Mouse (Mus musculus) neural tube, embryonic 13.5 days (tissue): ENCODE data around the gene Snrnp35. TPM values are rescaled to one million over a fixed set of nuclear protein-coding genes. Genes with fewer than 3 reads are reported as not detected.

Experiments
- ATAC-seq: fragments of 200-750 bp; cut with Nextera tagmentation; 2 replicates; pipeline ENCODE4 v1.8.0; 2017; ENCODE audit warnings: low read depth, mild to moderate bottlenecking, moderate TSS enrichment, moderate library complexity
- H3K27ac ChIP-seq: fragments of 300-500 bp; sonication (generic); replicated peaks from 2 replicates; pipeline ENCODE4 v1.5.1; 2015; ENCODE audit warnings: moderate library complexity, mild to moderate bottlenecking, inconsistent platforms
- H3K27me3 ChIP-seq: fragments of 300-500 bp; sonication (generic); 2 replicates; pipeline ENCODE4 v1.6.1; 2015; ENCODE audit warnings: mild to moderate bottlenecking, inconsistent platforms
- H3K36me3 ChIP-seq: fragments of 300-500 bp; sonication (generic); 2 replicates; pipeline ENCODE4 v1.6.1; 2015; ENCODE audit warnings: mild to moderate bottlenecking, inconsistent platforms
- H3K4me1 ChIP-seq: fragments of 300-500 bp; sonication (generic); replicated peaks from 2 replicates; pipeline ENCODE4 v1.6.1; 2015; ENCODE audit warnings: inconsistent platforms
- H3K4me2 ChIP-seq: fragments of 300-500 bp; sonication (generic); 2 replicates; pipeline ENCODE4 v1.6.1; 2015; ENCODE audit warnings: inconsistent platforms, mild to moderate bottlenecking, moderate library complexity
- H3K4me3 ChIP-seq: fragments of 300-500 bp; sonication (generic); 2 replicates; pipeline ENCODE4 v1.5.1; 2015; ENCODE audit warnings: mild to moderate bottlenecking, inconsistent platforms
- H3K9ac ChIP-seq: fragments of 300-500 bp; sonication (generic); 2 replicates; pipeline ENCODE4 v1.6.1; 2015; ENCODE audit warnings: moderate library complexity, mild to moderate bottlenecking, inconsistent platforms
- H3K9me3 ChIP-seq: fragments of 300-500 bp; sonication (generic); 2 replicates; pipeline ENCODE4 v1.6.1; 2016; ENCODE audit warnings: inconsistent platforms
- WGBS: fragments of 180-500 bp; shearing (Covaris S2); methylation state at CpG from one replicate; pipeline ENCODE4 v1.1.7; 2015; 5-methylcytosine and 5-hydroxymethylcytosine counted together
- polyA plus RNA-seq: library from polyadenylated mRNA; unstranded; fragments of >200 nt; fragmentation: Nextera tagmentation; extraction: Ambion mirVana; gene quantifications from 2 replicates; pipeline ENCODE4 v1.2.1, GENCODE M21; 2015

Gene Snrnp35
- polyA plus RNA-seq, 1 experiment from 2014 or later, result 27.8 TPM

- peaks cover 8% of the 10 kb centered on the region; the same call in 1 of the 2 replicates for H3K4me1 ChIP-seq
- H3K27me3 ChIP-seq, result no peaks in the 10 kb centered on the region
- no peaks in the 10 kb centered on the region for H3K9me3 ChIP-seq
- no peak overlapping the region for H3K27ac ChIP-seq
- H3K4me2 ChIP-seq, result no peak overlapping the region
- H3K9ac ChIP-seq, result no peak overlapping the region
- no peak for ATAC-seq
- WGBS, result 94% methylated on average over 6 of the region's 6 CpGs
- no peak overlapping the region for H3K4me3 ChIP-seq
- H3K36me3 ChIP-seq, result peaks cover 27% of the 10 kb centered on the region
Observed at GRCm38 (mm10) chr5:124509200-124509599, 26.3 kb downstream of the Snrnp35 start.

DNA sequence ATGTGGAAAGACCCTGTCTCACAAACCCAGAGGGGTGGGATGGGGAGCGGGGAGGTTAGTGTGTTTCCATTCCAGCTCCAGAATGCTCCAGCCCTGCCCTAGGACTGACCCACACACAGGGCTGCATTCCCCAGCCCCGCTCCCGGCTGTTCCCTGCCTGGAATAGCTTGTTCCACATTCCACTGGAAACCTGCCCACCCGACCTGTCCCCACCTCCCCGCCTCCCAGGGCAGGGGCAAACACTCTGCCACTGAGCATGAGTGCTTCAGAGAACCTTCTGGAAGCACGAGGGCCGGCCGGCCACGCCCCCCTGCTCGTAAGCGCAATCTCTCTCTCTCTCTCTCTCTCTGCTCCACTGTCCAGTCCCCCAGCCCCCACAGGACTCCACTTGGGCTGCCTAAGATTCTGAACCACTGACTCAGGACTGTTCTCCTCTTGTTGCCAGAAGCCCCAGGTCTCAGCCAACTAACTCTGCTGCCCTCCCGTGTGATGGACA, 26.9 kb downstream of the Snrnp35 start:
- Histone ChIP-seq H3K4me1 (peaks cover 8% of the 10 kb centered on the region; the same call in 1 of the 2 replicates), H3K27ac (no peak overlapping the region), H3K4me2 (no peak overlapping the region), H3K36me3 (peaks cover 31% of the 10 kb centered on the region), H3K9ac (no peak overlapping the region), H3K9me3 (no peaks in the 10 kb centered on the region), H3K4me3 (no peak overlapping the region), H3K27me3 (no peaks in the 10 kb centered on the region)
- WGBS, result 82% methylated on average over 12 of the region's 12 CpGs
- ATAC-seq, result no peak

GRCm38 (mm10) chr5:124510536-124511050, 27.7 kb downstream of the Snrnp35 start:
- Histone ChIP-seq H3K4me1 (peaks cover 8% of the 10 kb centered on the region; the same call in 1 of the 2 replicates), H3K4me2 (no peak overlapping the region), H3K36me3 (peaks cover 26% of the 10 kb centered on the region), H3K27ac (no peak overlapping the region), H3K9me3 (no peaks in the 10 kb centered on the region), H3K4me3 (no peak overlapping the region), H3K27me3 (no peaks in the 10 kb centered on the region), H3K9ac (no peak overlapping the region)
- ATAC-seq, result no peak
- 93% methylated on average over 10 of the region's 10 CpGs for WGBS

GRCm38 (mm10) chr5:124515789-124516188, 32.9 kb downstream of the Snrnp35 start:
- 83% methylated on average over 5 of the region's 5 CpGs for WGBS
- H3K4me3 ChIP-seq, result no peak overlapping the region
- no peak overlapping the region for H3K27ac ChIP-seq
- H3K27me3 ChIP-seq, result no peaks in the 10 kb centered on the region
- no peaks in the 10 kb centered on the region for H3K9me3 ChIP-seq
- H3K9ac ChIP-seq, result no peak overlapping the region
- no peak overlapping the region for H3K4me2 ChIP-seq
- H3K36me3 ChIP-seq, result peaks cover 38% of the 10 kb centered on the region
- H3K4me1 ChIP-seq, result no peaks in the 10 kb centered on the region
- ATAC-seq, result no peak

DNA sequence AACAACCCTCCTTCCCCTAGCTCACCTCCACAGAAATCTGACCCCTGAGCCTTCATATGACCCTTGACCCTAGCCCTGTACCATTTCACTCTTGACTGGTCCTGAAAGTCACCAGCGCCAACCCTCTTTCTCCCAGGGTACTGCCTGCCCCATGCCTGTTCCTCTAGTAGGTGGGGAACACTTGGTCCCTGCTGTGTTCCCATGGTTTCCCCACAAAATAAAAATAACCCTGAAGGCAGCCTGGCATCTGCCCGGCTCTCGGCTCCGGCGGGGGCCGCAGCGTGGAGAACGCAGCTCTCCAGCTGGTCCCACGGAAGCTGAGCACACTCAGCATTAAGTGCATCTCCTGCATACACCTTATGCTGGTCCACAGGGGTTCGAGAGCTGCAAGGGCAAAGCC, 35.7 kb downstream of the Snrnp35 start:
- Histone ChIP-seq H3K9me3 (no peaks in the 10 kb centered on the region), H3K9ac (no peak overlapping the region; the same call in 1 of the 2 replicates), H3K27me3 (no peaks in the 10 kb centered on the region), H3K27ac (no peak overlapping the region), H3K4me1 (no peaks in the 10 kb centered on the region), H3K4me3 (no peak overlapping the region), H3K4me2 (no peak overlapping the region), H3K36me3 (peaks cover 27% of the 10 kb centered on the region)
- no peak for ATAC-seq
- 59% methylated on average over 10 of the region's 10 CpGs for WGBS

GRCm38 (mm10) chr5:124521588-124521987, 38.7 kb downstream of the Snrnp35 start:
- ATAC-seq, result no peak
- WGBS, result 92% methylated on average over 4 of the region's 4 CpGs
- Histone ChIP-seq H3K4me1 (no peaks in the 10 kb centered on the region), H3K4me2 (no peak overlapping the region), H3K4me3 (no peak overlapping the region), H3K9ac (no peak overlapping the region), H3K27me3 (no peaks in the 10 kb centered on the region), H3K27ac (no peak overlapping the region), H3K36me3 (peaks cover 20% of the 10 kb centered on the region), H3K9me3 (no peaks in the 10 kb centered on the region)

DNA sequence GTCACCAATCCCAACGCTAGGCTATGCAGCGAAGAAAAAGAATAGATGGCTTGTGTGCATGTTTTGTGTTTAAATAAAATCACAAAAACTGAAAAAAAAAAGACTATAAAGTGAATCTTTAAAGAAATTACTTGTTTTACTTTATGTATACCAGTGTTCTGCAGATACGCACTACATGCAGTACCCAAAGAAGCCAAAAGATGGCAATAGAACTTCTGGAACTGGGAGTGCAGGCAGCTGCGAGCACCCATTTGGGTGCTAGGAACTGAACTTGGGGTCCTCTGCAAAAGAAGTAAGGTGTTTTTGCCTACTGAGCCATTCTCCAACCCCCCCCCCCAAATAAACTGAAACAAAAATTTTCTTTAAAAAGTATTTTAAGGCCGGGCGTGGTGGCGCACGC, 40.1 kb downstream of the Snrnp35 start:
- peaks cover 1% of the 10 kb centered on the region for H3K4me1 ChIP-seq
- H3K9ac ChIP-seq, result no peak overlapping the region
- 95% methylated on average over 8 of the region's 8 CpGs for WGBS
- no peak overlapping the region for H3K27ac ChIP-seq
- no peak overlapping the region for H3K4me2 ChIP-seq
- no peaks in the 10 kb centered on the region for H3K27me3 ChIP-seq
- ATAC-seq, result no peak
- H3K4me3 ChIP-seq, result no peak overlapping the region
- H3K36me3 ChIP-seq, result peaks cover 18% of the 10 kb centered on the region
- no peaks in the 10 kb centered on the region for H3K9me3 ChIP-seq

DNA sequence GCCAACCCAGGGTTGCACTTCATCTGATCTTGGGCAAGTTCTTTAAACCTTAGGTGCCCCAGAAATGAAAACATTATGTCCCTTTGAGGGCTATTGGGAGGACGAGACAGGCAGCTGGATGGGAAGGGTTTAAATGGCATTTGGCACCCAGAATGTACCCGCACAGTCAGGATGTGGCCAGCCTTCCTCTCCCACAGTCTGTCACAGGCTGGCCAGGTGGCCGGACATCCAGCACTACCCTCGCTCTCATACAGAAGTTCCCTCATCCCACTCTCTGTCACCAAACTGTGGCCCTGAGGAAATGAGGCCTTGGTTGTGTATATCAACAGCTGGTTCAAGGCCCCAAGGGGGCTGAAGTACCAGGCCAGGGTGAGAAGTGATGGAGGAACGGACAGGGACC, 42.0 kb downstream of the Snrnp35 start:
- WGBS, result 95% methylated on average over 5 of the region's 5 CpGs
- ATAC-seq, result no peak

DNA sequence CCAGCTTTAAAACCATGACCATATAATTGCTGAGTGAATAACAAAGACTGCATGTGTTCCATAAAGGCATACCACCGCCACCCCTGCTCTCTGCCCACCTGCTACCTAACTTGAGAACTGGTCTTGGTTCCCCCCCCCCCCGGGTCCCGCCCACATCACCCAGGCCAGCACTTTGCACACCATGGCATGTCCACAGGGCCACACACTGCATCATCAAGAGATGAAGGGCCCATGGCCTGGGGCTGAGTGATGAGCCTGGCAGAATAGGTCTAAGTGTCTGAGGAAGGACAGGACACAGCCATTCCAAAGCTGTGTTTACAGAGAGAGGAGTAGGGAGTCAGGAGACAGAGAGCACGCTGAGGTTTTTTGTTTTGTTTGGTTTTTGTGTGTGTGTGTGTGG, 45.4 kb downstream of the Snrnp35 start:
- Histone ChIP-seq H3K4me3 (peak overlapping the region; percentile 77), H3K4me2 (peak overlapping the region; percentile 81), H3K36me3 (peaks cover 3% of the 10 kb centered on the region; the same call in 1 of the 2 replicates), H3K27me3 (no peaks in the 10 kb centered on the region), H3K4me1 (peaks cover 38% of the 10 kb centered on the region), H3K9ac (peak overlapping the region; percentile 77), H3K9me3 (no peaks in the 10 kb centered on the region), H3K27ac (peak overlapping the region; percentile 38; the same call in 1 of the 2 replicates)
- WGBS, result 69% methylated on average over 4 of the region's 4 CpGs
- ATAC-seq, result no peak

More for the DNA sequence above, 42.0 kb downstream of the Snrnp35 start:
- no peaks in the 10 kb centered on the region for H3K27me3 ChIP-seq
- H3K9me3 ChIP-seq, result no peaks in the 10 kb centered on the region
- H3K4me3 ChIP-seq, result no peak overlapping the region
- no peak overlapping the region for H3K4me2 ChIP-seq
- peaks cover 20% of the 10 kb centered on the region for H3K4me1 ChIP-seq
- H3K27ac ChIP-seq, result no peak overlapping the region
- H3K9ac ChIP-seq, result no peak overlapping the region
- peaks cover 13% of the 10 kb centered on the region for H3K36me3 ChIP-seq

- Histone ChIP-seq H3K4me1 (peaks cover 38% of the 10 kb centered on the region), H3K9ac (peak overlapping the region; percentile 77), H3K4me3 (peak overlapping the region; percentile 77), H3K27me3 (no peaks in the 10 kb centered on the region), H3K9me3 (no peaks in the 10 kb centered on the region), H3K4me2 (peak overlapping the region; percentile 81), H3K27ac (peak overlapping the region; percentile 38), H3K36me3 (peaks cover 3% of the 10 kb centered on the region; the same call in 1 of the 2 replicates)
- WGBS, result 37% methylated on average over 9 of the region's 9 CpGs
- ATAC-seq, result no peak
Observed at GRCm38 (mm10) chr5:124528791-124529190, 45.9 kb downstream of the Snrnp35 start.

GRCm38 (mm10) chr5:124529191-124529651, 46.3 kb downstream of the Snrnp35 start:
- ATAC-seq, result no peak
- 24% methylated on average over 8 of the region's 8 CpGs for WGBS
- H3K27ac ChIP-seq, result peak overlapping the region; percentile 38; the same call in 1 of the 2 replicates

DNA sequence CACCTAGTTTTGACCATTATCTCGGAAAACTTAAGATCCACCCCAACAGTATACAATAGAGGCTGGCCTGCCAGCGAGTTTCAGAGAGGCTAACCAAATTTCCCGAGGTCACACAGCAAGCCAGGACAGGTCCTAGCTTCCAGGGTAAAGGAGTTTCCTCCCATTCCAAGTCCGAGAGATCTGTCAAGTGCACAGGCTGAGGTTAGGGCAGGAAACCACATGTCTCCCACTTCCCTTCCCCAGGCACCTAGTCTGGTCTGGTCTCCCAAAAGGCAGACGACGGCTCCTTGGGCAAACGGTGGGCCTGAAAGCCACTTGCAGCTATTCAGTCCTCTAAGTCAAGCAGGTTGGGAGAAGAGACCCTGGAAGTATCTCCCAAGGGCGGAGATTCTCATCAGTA, 46.8 kb downstream of the Snrnp35 start:
- H3K9ac ChIP-seq, result peak overlapping the region; percentile 77
- peak overlapping the region; percentile 81 for H3K4me2 ChIP-seq
- H3K4me3 ChIP-seq, result peak overlapping the region; percentile 77
- H3K4me1 ChIP-seq, result peaks cover 38% of the 10 kb centered on the region
- H3K9me3 ChIP-seq, result no peaks in the 10 kb centered on the region
- ATAC-seq, result no peak
- peaks cover under 1% of the 10 kb centered on the region; the same call in 1 of the 2 replicates for H3K36me3 ChIP-seq
- H3K27me3 ChIP-seq, result no peaks in the 10 kb centered on the region
- no peak overlapping the region for H3K27ac ChIP-seq
- 63% methylated on average over 8 of the region's 8 CpGs for WGBS

More at GRCm38 (mm10) chr5:124529191-124529651, 46.3 kb downstream of the Snrnp35 start:
- Histone ChIP-seq H3K9ac (peak overlapping the region; percentile 77), H3K4me2 (peak overlapping the region; percentile 81), H3K4me3 (peak overlapping the region; percentile 77), H3K4me1 (peaks cover 38% of the 10 kb centered on the region), H3K9me3 (no peaks in the 10 kb centered on the region), H3K27me3 (no peaks in the 10 kb centered on the region), H3K36me3 (peaks cover 3% of the 10 kb centered on the region; the same call in 1 of the 2 replicates)
